Mouse (Mus musculus): ENCODE measurements at regions not wholly inside any gene's neighbourhood (a gene's known extent, or its start where the extent isn't known, plus 50 kb on each side); places are given as distances from the start of the nearest gene placed in this dataset.

GRCm38 (mm10) chr5:75829850-75830625 is 148.2 kb downstream of the Kdr start:
- DNase-seq (ENCODE audit: low spot score in 2 of 2): no peak

DNA sequence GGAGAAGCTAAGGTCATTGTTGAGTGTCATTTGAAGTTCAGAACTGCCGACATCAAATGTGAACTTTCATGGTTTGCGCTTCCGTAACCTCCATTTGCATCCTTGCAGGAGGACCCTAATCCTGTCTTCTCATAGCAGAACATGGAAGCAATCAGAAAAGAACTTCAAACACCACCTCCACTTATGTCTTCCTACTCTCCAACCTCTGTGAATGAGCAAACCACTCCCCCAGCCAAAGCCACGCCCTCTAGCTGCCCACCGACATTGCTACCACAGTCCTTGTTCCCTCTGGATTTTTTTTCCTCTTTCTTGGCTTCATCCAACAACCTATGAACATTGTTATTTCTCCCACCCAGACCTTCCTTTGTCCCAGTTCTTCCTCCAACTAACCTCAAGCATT is 149.9 kb downstream of the Kdr start:
- no peak for DNase-seq (ENCODE audit: low spot score in 2 of 2)

DNA sequence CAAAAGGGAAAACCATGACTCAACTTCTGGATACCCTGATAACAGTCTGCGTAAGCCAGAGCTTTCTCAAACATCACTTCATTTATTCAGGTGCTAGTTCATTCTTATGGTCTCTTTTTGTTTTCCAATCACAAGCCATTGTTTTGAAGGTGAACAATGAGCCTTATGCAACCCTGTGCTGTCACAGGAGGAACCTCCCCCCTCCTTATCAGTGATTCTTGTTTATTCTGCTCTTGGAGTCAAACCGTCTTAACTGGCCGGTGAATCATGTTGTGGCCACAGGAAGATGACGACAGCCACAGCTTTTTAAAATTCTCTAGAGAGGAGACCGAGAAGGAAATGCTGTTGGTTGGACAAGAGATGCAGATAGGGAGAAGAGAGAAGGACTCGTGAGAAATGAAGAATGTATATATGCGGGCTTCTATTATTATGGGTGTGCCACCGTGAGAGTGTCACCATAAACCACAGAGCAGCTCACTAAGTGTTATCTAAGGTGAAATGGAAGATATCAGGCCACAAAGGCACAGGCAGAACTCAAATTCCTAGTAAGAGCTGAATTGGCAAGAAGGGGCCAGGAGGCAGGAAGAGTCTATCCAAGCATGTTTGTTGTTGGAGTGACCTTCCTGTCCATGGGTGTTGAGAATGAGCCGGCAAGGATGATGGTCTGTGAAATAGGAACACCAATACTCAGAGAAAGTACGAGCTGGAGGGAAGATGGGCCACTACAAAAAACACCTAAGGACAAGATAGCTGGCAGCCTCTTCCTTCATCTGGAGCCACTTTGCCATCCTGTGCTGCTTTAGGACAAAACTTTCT is 151.8 kb downstream of the Kdr start:
- DNase-seq (ENCODE audit: low spot score in 2 of 2): no peak

- DNase-seq (ENCODE audit: low spot score in 2 of 2): no peak
Observed at GRCm38 (mm10) chr5:75825576-75825975, 152.7 kb downstream of the Kdr start.

GRCm38 (mm10) chr5:75824660-75825059 is 153.6 kb downstream of the Kdr start:
- DNase-seq (ENCODE audit: low spot score in 2 of 2): no peak

DNA sequence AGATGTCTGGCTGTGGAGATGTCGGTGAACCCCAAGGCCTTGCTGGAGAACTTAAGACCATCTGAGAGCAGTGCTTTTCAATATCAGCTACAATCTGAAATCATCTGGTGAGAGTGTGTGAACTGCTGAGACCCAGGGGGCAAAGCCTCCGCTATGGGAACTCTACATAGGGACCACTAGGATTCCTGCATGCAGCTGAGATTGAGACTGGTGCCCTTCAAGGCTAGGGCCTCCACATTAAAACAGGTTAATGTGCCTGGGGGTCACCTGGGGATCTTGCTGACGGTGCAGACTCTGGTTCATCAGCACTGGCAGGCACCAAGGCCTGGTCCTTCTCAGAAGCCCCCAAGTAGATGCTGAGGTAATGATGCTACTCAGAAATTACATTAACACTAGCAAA is 154.6 kb downstream of the Kdr start:
- no peak for DNase-seq (ENCODE audit: low spot score in 2 of 2)

DNA sequence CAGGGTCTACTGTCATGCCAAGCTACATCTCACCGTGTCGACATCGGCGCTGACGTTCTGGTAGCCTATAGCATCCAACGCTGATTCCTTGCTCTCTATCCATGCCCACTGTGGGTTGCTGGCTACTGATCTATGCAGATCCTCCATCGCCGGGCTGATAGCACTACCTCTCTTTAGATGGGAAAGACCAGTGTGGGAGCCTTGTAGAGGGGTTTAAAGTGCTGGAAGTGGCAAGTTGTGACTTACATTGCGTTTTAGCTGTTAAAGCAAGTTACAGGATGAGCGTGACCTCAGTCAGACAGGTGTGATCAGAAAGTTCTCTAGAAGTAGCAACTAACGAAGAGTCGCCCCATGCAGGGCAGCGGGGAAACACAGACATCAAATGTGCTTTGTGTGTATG is 160.9 kb downstream of the Kdr start:
- DNase-seq (ENCODE audit: low spot score in 2 of 2): no peak

GRCm38 (mm10) chr5:75814393-75814984 is 163.8 kb downstream of the Kdr start:
- no peak for DNase-seq (ENCODE audit: low spot score in 2 of 2)

DNA sequence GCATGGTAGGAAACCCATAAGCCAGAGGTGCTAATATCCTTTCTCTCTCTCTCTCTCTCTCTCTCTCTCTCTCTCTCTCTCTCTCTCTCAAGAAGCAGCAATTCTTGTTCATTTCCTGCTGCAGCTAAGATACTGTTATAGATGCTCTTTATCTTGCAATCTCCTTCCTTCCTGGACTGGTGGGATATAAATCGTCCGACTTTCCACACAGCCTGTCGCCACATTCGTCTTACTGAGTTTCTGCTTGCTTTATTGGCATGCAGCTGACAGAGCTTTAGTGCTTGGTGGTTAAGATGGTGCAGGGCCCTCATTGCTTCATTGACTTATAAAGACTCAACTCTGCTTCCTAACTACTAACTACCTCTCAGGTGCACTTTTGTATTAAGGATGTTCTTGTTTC is 165.6 kb downstream of the Kdr start:
- DNase-seq (ENCODE audit: low spot score in 2 of 2): no peak

DNA sequence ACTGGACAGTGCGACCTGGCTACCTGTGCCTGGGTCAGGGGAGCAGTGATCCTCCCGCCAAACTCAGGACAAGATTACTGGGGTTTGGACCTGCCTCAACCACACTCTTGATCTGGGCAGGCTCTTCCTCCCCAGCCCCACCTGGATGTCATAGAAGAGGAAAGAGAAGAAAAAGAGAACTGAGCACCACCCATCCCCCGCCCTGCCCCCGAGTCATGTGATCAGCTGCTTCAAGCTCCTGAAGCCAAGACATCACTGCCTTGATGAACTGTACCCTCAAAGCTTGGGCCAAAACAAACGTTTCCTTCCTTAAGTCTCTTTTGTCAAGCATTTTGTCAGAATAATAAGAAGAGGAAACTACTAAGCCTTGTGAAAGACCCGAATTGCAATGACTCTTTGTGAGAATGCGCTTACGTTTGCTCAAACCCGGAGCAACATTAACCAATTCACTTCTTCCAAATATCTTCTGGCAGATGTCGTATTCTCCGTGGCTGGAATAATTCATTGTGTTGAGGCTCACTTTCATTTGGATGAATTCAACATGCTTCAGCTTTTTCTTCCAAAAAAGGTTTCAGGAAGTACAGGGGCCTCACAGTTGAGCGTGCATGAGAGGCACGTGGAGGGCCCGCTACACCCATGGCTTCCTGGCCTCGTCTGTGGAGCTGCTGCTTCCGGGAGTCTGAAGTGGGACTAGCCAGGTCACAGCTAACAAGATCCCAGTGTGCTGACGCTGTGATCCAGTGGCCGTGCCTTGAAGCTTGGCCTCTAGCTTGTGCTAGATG is 169.5 kb downstream of the Kdr start:
- DNase-seq (ENCODE audit: low spot score in 2 of 2): no peak

GRCm38 (mm10) chr5:75805011-75805410 is 173.2 kb downstream of the Kdr start:
- DNase-seq (ENCODE audit: low spot score in 2 of 2): no peak

GRCm38 (mm10) chr5:75804340-75804739 is 173.9 kb downstream of the Kdr start:
- no peak for DNase-seq (ENCODE audit: low spot score in 2 of 2)

DNA sequence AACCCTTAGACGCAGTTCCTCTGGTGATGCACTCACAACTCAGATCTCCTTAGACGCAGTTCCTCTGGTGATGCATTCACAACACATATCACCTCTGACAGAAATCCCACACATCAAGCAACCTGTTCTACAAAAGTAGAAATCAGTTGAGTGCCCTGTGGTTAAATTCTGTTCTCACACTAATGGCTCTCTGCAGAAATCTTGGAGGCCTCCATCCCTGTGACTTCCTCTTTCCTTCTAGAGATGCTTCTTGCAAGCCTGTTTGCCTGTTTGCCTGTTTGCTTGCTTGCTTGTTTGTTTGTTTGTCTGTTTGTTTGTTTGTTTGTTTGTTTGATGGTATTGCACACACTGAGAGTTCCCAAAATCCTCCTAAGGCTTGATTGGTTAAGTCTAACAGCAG is 175.2 kb downstream of the Kdr start:
- DNase-seq (ENCODE audit: low spot score in 2 of 2): no peak

DNA sequence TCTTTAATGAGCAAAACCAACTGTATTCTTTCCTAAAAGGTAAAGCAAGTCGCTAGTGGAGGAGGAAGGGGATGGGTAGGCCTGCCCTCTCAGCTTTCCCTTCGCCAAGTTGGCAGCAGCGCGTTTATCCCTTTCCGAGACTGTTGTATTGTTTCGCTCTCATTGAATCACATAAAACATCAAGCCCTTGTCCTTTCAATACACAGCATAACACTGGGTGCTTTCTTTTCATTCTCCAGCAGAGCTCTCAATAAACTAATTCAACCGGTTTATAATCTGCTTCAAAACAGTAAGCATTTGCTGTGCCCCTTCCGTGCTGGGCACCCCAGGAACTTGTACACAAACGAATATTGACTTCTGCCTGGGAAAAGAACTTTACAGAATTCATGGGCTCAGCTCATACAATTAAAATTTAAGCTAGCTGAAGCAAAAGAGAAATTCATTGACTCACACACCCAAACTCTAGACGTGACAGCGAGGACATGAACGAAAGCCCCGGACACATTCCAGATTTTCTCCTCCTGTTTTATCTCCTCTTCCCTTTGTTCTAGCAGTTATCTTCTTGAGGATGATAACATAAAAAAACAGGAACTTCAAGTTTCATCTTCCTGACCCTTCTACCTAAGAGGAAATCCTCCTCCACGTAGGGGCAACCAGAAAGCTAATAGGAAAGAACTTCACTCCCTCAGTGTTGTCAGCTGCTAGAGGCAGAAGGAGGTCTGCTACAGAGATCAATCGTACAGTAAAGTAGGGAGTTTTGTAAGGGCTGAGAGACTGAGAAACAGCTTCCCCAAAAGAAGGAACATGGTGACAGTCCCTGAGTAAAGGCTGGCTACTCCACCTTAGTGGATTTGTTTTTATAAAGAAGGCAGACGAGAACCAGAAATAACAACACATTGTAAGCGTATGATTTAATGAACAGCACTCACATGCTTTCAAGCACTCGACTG is 177.9 kb downstream of the Kdr start:
- no peak for DNase-seq (ENCODE audit: low spot score in 2 of 2)

GRCm38 (mm10) chr5:75799627-75800026 is 178.6 kb downstream of the Kdr start:
- no peak for DNase-seq (ENCODE audit: low spot score in 2 of 2)

GRCm38 (mm10) chr5:75793184-75793583 is 185.1 kb downstream of the Kdr start:
- no peak for DNase-seq (ENCODE audit: low spot score in 2 of 2)

DNA sequence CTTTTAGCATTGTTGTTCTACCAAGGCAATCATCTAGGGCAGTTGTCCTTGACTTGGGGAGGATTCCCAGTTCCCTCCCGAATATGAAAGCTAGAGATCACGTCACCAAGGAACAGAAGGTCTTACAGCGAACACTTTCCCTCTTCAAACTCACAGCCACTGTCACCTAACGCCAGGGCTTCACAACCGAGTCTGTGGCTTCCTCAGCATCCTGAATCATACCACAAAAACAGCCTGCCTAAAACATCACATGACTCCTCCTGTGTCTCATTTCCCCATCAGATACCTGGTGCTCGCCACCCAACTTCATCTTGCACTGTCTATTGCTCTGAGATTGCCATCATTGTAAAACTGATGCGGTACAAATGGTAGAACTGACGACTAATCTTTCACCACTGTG is 186.5 kb downstream of the Kdr start:
- DNase-seq (ENCODE audit: low spot score in 2 of 2): no peak

- DNase-seq (ENCODE audit: low spot score in 2 of 2): no peak
Observed at GRCm38 (mm10) chr5:75788087-75788486, 190.2 kb downstream of the Kdr start.

- no peak for DNase-seq (ENCODE audit: low spot score in 2 of 2)
Observed at GRCm38 (mm10) chr5:75786196-75786595, 192.1 kb downstream of the Kdr start.

DNA sequence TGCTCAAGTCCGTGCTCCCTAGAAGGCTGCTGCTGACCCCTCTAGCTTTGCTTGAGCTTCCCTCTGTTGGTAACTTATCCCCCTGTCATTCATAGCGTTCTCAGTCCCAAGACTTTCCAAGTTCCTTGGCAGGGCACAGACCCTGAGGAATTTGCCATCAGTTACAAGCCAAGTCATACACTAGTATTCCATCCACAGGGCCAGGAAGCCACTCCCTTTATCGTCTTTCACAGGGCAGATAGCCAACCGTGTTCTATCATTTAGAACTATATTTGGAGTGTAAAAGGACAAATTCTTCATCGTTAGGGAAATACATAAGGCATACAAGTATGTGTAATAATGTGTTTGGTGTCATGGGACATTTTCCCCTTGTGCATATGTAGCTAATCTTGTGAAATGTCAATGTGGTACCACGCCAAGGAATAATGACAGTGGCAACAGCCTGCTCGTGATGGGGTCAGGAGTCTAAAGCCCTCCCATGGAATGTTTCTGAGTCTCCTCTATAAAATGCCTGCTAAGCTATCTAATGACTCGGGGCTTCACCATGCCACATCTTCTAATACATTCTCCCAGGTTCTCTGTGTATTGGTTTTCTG is 193.2 kb downstream of the Kdr start:
- DNase-seq (ENCODE audit: low spot score in 2 of 2): peak in 1 of 2 experiments; percentile 21

All from gastrocnemius, postnatal 4 days (tissue).